Mouse (Mus musculus): ENCODE data around the gene Mrps7. TPM values are rescaled to one million over a fixed set of nuclear protein-coding genes. Genes with fewer than 3 reads are reported as not detected.
A peak's percentile ranks its signal among the peaks of the same experiment; 100 is the strongest.

Gene Mrps7
- polyA plus RNA-seq (2014; fragmentation: Nextera tagmentation; extraction: Ambion mirVana) = 93.3 and 105 TPM in 2 replicates

DNA sequence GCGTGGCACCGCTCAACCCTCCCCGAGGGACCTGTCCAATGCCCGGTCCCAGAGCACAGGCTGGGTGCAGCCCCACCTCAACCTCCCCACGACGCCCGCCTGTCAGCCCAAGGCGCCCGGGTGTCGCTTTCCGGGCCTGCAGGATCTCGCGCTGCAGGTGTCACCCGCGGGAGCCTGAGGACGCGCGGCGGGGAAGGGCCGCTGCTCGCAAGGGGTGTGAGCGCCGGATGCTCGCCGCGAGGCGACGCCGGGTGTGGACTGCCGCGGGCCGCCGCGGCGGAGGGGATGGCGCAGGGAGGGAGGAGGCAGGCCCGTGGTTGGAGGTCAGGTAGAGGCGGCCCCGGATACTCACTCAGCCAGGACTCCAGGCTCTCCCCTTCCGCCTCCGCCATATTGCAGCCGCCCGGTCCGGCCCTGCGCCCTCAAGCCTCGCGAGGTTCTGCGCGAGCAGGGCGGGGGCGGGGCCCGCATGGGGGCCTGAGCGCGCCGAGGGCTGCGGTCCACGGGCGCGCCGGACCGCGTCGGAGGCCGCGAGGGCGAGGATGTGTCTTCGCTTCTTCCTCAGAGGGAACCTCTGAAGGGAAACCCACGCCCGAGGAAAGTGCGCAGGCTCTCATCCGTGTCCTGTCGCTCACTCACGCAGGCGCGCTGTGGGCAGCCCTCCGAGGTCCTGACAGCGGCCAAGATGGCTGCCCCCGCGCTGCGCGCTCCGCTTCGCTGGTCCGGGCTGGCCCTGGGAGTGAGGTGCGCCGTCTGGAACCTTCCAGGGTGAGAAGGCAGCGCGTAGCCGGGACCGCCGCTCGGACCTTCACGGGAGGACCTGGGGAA, at the start of gene Mrps7, which contains the start of gene Gga3:
Gene Mrps7, plus strand, starts transcription at position 450 of the 828 bp plus-strand sequence.
Gene Gga3, minus strand, starts transcription at position 576 of the 828 bp plus-strand sequence.
- Histone ChIP-seq H3K4me1 (replicated peaks; ENCODE audit: control insufficient read depth, insufficient read depth, low read length) (peaks cover 10% of the 10 kb centered on the region), H3K9ac (ENCODE audit: low read depth, low read length) (peak within 1 kb of the TSS; percentile 96), H3K9me3 (ENCODE audit: control insufficient read depth, low read length) (no peaks in the 10 kb centered on the region), H3K27me3 (ENCODE audit: control insufficient read depth, insufficient read depth, low read length) (no peaks in the 10 kb centered on the region), H3K4me3 (ENCODE audit: low read depth, low read length) (peak within 1 kb of the TSS; percentile 99), H3K36me3 (ENCODE audit: control insufficient read depth, insufficient read depth, low read length) (peaks cover 9% of the 10 kb centered on the region), H3K4me2 (replicated peaks; ENCODE audit: low read depth, low read length) (peak within 1 kb of the TSS; percentile 89), H3K27ac (ENCODE audit: low read depth, low read length) (peak within 1 kb of the TSS; percentile 81)
- DNase-seq (ENCODE audit: low spot score) (peak; percentile 94), ATAC-seq (ENCODE audit: low FRiP score) (peak; percentile 98)
- WGBS = under 1% methylated on average over 86 of the region's 93 CpGs

DNA sequence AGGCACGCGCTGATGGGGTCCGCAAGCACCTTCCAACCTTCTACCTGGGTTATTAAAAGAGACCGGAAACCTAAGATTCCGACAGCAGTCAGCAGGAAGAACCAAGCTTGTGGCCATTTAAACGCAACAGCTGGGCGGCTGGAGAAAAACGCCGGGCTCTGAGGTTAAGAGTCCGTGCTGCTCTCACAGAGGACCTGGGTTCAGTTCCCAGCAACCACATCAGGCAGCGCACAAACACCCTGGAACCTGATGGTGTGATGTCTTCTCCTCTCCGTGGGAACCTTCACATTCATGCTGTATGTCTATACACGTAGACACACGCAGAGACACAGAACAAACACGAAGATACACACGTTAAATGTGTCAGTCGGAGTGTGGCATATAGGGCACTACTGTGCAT, 48.0 kb upstream of the Mrps7 start:
- WGBS = 80% methylated on average over 17 of the region's 17 CpGs
- H3K4me2 ChIP-seq (replicated peaks; ENCODE audit: low read depth, low read length) = no peak overlapping the region
- no peak overlapping the region for H3K9ac ChIP-seq (ENCODE audit: low read depth, low read length)
- no peak overlapping the region for H3K27ac ChIP-seq (ENCODE audit: low read depth, low read length)
- no peak for DNase-seq (ENCODE audit: low spot score)
- H3K27me3 ChIP-seq (ENCODE audit: control insufficient read depth, insufficient read depth, low read length) = no peaks in the 10 kb centered on the region
- no peak for ATAC-seq (ENCODE audit: low FRiP score)
- H3K4me1 ChIP-seq (replicated peaks; ENCODE audit: control insufficient read depth, insufficient read depth, low read length) = no peaks in the 10 kb centered on the region
- no peaks in the 10 kb centered on the region for H3K36me3 ChIP-seq (ENCODE audit: control insufficient read depth, insufficient read depth, low read length)
- H3K9me3 ChIP-seq (ENCODE audit: control insufficient read depth, low read length) = no peaks in the 10 kb centered on the region
- H3K4me3 ChIP-seq (ENCODE audit: low read depth, low read length) = no peak overlapping the region

DNA sequence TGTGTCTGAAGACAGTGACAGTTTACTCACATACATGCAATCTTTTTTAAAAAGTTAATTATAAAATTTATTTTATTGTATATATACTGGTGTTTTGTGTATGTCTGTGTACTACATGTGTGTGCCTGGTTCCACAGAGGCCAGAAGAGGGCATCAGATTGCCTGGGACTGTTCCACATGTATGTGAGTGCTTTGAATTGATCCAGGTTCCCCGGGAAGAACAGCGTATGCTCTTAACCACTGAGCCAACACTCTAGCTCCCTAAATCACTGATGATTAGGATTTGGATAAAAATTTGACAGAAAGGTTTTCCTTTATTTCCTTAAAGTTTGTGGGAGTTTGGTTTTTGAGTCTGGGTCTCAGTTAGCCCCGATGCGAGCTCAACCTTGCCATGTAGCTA, 40.3 kb upstream of the Mrps7 start:
- H3K4me3 ChIP-seq (ENCODE audit: low read depth, low read length) = peak overlapping the region; percentile 79
- H3K9me3 ChIP-seq (ENCODE audit: control insufficient read depth, low read length) = no peaks in the 10 kb centered on the region
- no peaks in the 10 kb centered on the region for H3K36me3 ChIP-seq (ENCODE audit: control insufficient read depth, insufficient read depth, low read length)
- H3K27me3 ChIP-seq (ENCODE audit: control insufficient read depth, insufficient read depth, low read length) = no peaks in the 10 kb centered on the region
- no peak overlapping the region for H3K27ac ChIP-seq (ENCODE audit: low read depth, low read length)
- peaks cover 2% of the 10 kb centered on the region; the same call in 1 of the 2 replicates for H3K4me1 ChIP-seq (replicated peaks; ENCODE audit: control insufficient read depth, insufficient read depth, low read length)
- H3K9ac ChIP-seq (ENCODE audit: low read depth, low read length) = 0 out of 2 replicates have a peak overlapping the region, but pooled peaks have one; percentile 21
- peak; percentile 23 for DNase-seq (ENCODE audit: low spot score)
- no peak for ATAC-seq (ENCODE audit: low FRiP score)
- 45% methylated on average over 4 of the region's 4 CpGs for WGBS
- H3K4me2 ChIP-seq (replicated peaks; ENCODE audit: low read depth, low read length) = peak overlapping the region; percentile 67

DNA sequence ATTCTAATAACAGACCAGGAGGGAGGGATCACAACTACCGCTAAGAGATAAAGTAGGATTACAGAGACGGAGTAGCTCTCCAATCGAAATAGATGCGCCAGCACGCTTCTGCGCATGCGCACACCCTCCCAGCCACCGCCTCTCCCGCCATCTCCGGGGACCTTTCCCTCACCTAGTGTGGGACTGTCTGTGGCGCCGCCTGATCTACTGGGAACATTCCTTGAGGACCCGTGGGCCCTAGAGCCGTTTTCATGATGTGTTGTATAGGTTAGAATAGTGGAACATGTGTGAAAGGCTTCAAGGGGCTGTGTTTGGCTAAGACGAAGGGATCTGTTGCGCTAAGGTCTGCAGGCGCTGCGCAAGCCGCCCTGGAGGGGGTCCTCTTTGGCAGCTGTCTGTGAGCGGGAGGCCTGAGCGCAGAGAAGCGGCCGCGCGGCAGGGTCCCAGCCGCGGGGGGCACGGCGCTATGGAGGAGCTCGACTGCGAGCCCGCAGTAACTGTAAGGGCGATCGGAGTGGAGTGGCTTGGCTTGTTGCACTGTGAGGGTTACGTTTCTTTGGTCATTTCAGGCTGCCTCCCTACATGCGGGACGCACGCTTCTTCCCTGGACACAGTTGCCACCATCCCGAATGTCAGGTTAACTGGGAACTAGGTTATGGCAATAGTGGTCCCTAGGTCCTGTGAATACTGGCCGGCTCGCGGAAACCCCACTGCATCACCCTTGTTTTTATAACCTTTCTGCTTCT, 39.5 kb upstream of the Mrps7 start, which contains the start of gene Nup85:
Gene Nup85, plus strand, starts transcription at position 371 of the 746 bp plus-strand sequence.
- Histone ChIP-seq H3K27me3 (ENCODE audit: control insufficient read depth, insufficient read depth, low read length) (no peaks in the 10 kb centered on the region), H3K4me1 (replicated peaks; ENCODE audit: control insufficient read depth, insufficient read depth, low read length) (peaks cover 2% of the 10 kb centered on the region; the same call in 1 of the 2 replicates), H3K4me2 (replicated peaks; ENCODE audit: low read depth, low read length) (peak within 1 kb of the TSS; percentile 67), H3K27ac (ENCODE audit: low read depth, low read length) (peak within 1 kb of the TSS; percentile 32; the same call in 1 of the 2 replicates), H3K36me3 (ENCODE audit: control insufficient read depth, insufficient read depth, low read length) (no peaks in the 10 kb centered on the region), H3K4me3 (ENCODE audit: low read depth, low read length) (peak within 1 kb of the TSS; percentile 79), H3K9ac (ENCODE audit: low read depth, low read length) (peak within 1 kb of the TSS; percentile 80), H3K9me3 (ENCODE audit: control insufficient read depth, low read length) (no peaks in the 10 kb centered on the region)
- ATAC-seq (ENCODE audit: low FRiP score) (peak; percentile 85), DNase-seq (ENCODE audit: low spot score) (peak; percentile 99)
- under 1% methylated on average over 42 of the region's 42 CpGs for WGBS

DNA sequence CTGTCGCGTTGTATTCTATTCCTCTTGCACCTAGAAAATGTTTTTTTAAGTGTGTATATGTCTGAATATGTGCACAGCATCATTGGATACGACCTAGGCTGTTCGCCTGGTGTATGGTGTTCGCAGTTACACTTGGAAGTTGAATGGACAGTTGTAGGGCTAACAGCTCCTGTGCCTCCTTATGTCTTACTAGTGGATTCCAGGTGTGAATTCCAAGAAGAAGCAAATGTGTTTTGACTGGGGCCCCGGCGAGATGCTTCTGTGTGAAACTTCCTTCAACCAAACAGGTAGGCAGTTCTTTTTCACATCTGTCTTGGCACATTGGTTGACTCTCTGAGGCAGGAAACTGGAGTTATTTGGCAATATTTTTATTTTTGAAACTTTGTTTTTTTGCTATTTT, 38.8 kb upstream of the Mrps7 start:
- Histone ChIP-seq H3K4me2 (replicated peaks; ENCODE audit: low read depth, low read length) (peak overlapping the region; percentile 67), H3K9me3 (ENCODE audit: control insufficient read depth, low read length) (no peaks in the 10 kb centered on the region), H3K27ac (ENCODE audit: low read depth, low read length) (no peak overlapping the region), H3K36me3 (ENCODE audit: control insufficient read depth, insufficient read depth, low read length) (0 out of 2 replicates have a peak, but pooled peaks cover 2% of the 10 kb centered on the region), H3K9ac (ENCODE audit: low read depth, low read length) (peak overlapping the region; percentile 80), H3K27me3 (ENCODE audit: control insufficient read depth, insufficient read depth, low read length) (no peaks in the 10 kb centered on the region), H3K4me1 (replicated peaks; ENCODE audit: control insufficient read depth, insufficient read depth, low read length) (peaks cover 2% of the 10 kb centered on the region; the same call in 1 of the 2 replicates), H3K4me3 (ENCODE audit: low read depth, low read length) (peak overlapping the region; percentile 79)
- DNase-seq (ENCODE audit: low spot score) = no peak
- ATAC-seq (ENCODE audit: low FRiP score) = no peak
- 30% methylated on average over 7 of the region's 7 CpGs for WGBS

DNA sequence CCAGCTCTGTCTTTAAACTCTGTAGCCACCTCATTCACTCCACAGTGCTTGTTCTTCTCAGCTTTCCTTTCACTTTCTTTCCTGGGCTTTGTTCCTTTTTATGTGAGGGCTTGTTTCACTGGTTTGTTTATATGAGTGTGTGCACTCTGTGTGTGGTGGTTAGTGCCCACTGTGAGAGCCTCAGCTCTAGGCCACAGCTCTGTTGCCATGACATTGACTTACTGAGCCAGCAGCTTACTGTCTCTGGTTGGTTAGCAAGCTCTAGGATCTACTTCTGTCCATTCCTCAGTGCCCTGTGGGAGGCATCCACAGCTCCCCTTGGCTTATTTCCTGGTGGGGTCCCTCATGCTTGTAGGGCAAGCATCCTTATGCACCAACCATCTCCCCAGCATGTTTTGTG, 24.6 kb upstream of the Mrps7 start:
- Histone ChIP-seq H3K36me3 (ENCODE audit: control insufficient read depth, insufficient read depth, low read length) (peaks cover 15% of the 10 kb centered on the region), H3K4me3 (ENCODE audit: low read depth, low read length) (no peak overlapping the region), H3K27me3 (ENCODE audit: control insufficient read depth, insufficient read depth, low read length) (no peaks in the 10 kb centered on the region), H3K4me2 (replicated peaks; ENCODE audit: low read depth, low read length) (no peak overlapping the region), H3K9me3 (ENCODE audit: control insufficient read depth, low read length) (no peaks in the 10 kb centered on the region), H3K27ac (ENCODE audit: low read depth, low read length) (no peak overlapping the region), H3K9ac (ENCODE audit: low read depth, low read length) (no peak overlapping the region), H3K4me1 (replicated peaks; ENCODE audit: control insufficient read depth, insufficient read depth, low read length) (no peaks in the 10 kb centered on the region)
- DNase-seq (ENCODE audit: low spot score) (no peak), ATAC-seq (ENCODE audit: low FRiP score) (no peak)

DNA sequence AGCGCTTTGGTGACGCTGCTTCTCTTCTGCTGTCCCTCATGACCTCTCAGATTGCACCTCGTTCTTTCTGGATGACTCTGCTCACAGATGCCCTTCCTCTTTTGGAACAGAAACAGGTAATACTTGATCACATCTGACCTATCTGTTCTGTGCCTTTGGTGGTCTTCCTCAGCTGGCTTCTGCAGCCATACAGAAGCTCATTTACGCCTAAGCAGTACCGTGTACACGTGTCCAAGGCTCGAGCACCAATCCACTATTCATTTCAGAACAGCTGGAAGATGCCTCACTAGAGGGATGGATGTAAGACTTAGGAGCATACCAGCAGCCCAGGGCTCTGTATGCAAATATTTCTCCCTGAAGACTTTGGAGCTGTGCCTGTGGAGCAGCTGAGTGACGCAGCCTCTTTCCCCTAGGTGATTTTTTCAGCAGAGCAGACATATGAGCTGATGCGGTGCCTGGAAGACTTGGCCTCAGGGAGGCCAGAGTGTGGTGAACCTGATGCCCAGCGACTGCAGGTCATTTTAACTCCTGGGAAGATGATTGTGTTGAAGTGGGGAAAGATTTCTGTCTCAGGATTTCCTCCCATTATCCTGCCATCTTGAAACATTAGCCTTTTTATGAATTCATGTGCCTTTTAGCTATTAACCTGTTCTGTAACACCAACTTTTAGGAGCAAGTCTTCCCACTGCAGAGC, 20.7 kb upstream of the Mrps7 start:
- 88% methylated on average over 10 of the region's 10 CpGs for WGBS
- no peak overlapping the region for H3K9ac ChIP-seq (ENCODE audit: low read depth, low read length)

DNA sequence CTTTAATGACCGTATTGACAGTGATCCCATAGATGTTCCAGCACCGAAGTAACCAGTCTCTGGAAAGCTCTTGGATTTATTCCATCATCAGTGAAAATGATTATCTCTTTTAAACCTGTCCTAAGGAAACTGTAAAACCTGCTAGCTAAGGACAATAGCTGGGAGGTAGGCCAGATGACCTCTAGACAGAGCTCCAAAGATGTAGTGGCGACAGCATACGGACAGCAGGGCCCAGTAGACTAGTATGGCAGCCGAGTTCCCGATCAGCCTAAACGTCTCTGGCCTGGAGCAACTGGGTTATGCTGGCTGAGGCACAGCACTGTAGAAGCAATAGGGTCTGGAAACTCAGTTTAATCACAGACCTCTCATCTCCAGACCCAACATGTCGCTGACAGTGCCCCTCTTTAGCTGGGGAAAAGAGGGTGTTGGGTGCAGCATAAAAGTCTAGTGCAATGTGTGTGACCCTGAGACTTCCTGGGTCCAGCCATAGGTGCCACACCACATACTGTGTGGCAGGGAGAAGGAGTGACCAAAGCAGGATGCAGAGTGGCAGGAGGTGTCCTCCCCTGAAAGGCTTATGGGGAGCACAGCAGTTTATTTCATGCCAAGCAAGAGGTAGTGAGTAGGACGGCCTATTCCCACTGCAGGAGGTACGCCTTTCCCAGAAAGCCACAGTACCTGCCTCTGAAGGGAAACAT, 19.2 kb upstream of the Mrps7 start:
- DNase-seq (ENCODE audit: low spot score) (no peak), ATAC-seq (ENCODE audit: low FRiP score) (no peak)
- H3K36me3 ChIP-seq (ENCODE audit: control insufficient read depth, insufficient read depth, low read length) = peaks cover 35% of the 10 kb centered on the region
- no peak overlapping the region for H3K4me3 ChIP-seq (ENCODE audit: low read depth, low read length)
- no peaks in the 10 kb centered on the region for H3K27me3 ChIP-seq (ENCODE audit: control insufficient read depth, insufficient read depth, low read length)
- 90% methylated on average over 10 of the region's 10 CpGs for WGBS
- no peak overlapping the region for H3K4me2 ChIP-seq (replicated peaks; ENCODE audit: low read depth, low read length)
- H3K27ac ChIP-seq (ENCODE audit: low read depth, low read length) = no peak overlapping the region
- no peaks in the 10 kb centered on the region for H3K4me1 ChIP-seq (replicated peaks; ENCODE audit: control insufficient read depth, insufficient read depth, low read length)
- H3K9ac ChIP-seq (ENCODE audit: low read depth, low read length) = no peak overlapping the region
- H3K9me3 ChIP-seq (ENCODE audit: control insufficient read depth, low read length) = no peaks in the 10 kb centered on the region

More for the DNA sequence above, 20.7 kb upstream of the Mrps7 start:
- H3K4me1 ChIP-seq (replicated peaks; ENCODE audit: control insufficient read depth, insufficient read depth, low read length) = no peaks in the 10 kb centered on the region
- H3K4me3 ChIP-seq (ENCODE audit: low read depth, low read length) = no peak overlapping the region
- H3K4me2 ChIP-seq (replicated peaks; ENCODE audit: low read depth, low read length) = no peak overlapping the region
- no peak overlapping the region for H3K27ac ChIP-seq (ENCODE audit: low read depth, low read length)
- no peaks in the 10 kb centered on the region for H3K9me3 ChIP-seq (ENCODE audit: control insufficient read depth, low read length)
- DNase-seq (ENCODE audit: low spot score) (no peak), ATAC-seq (ENCODE audit: low FRiP score) (no peak)
- no peaks in the 10 kb centered on the region for H3K27me3 ChIP-seq (ENCODE audit: control insufficient read depth, insufficient read depth, low read length)
- peaks cover 31% of the 10 kb centered on the region for H3K36me3 ChIP-seq (ENCODE audit: control insufficient read depth, insufficient read depth, low read length)
